Mouse (Mus musculus) thymus, postnatal 10 days (tissue): ENCODE results near the gene Odf3.

Experiments used
- DNase-seq, 2 experiments: peaks; one replicate each; pipeline ENCODE4 v3.0.0; 2021; ENCODE audit warnings: low spot score in 2 of 2

Odf3 gene

DNA sequence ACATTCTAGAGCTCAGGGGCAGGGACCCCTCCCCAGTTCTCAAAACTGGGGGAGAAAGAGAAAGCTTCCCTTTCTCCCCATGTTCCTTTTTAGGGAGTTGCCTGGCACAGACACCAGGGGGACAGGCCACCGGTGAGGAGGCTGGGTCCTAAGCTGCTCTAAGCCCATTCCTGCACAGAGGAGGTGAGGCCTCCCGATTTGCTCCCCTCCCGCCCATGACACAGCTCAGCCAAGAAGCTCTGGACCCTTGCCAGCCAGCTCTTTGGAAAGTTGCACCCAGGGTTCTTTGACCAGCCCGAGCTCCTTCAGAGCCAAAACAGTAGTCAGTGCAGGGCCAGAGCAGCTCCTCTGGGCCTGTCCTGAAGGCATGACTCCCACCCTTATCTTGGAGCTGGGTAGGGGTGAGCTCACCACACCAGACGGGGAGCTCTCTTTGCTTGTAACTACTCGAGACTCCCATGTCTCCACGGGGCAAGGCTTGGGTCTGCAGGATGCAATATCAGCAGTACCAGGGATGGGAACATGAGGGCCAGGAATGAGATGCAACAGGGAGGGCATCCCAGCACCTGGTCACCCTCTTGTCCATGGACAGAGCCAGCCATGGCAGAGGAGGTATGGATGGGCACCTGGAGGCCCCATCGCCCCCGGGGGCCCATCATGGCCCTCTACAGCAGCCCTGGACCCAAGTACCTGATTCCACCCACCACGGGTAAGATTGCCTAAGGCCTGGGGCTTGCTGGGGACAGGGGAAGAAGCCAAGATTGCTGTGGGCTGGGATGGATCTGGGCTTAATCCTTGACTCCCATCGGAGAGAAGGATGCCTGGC is at the start of gene Odf3:
Gene Odf3, plus strand, starts transcription at position 51 of the 826 bp plus-strand sequence.
- DNase-seq: no peak

DNA sequence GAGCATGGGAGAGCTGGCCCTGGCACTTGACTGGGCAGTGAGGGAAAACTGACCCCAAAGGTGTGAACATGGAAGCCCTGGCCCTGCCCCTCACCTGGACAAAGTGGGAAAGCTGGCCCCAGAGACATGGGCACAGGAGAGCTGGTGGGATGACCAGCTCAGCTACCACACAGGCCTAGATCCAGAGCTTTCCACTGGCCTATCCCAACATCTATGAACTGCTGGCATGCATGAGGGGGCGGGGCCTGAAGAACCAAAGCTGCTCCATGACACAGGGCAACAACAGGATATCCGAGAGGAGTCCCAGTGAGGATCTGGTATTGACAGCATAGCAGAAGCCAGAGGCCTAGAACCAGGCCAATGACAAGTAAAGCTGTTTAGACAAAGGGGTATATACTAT is 49.4 kb upstream of the Odf3 start:
- DNase-seq: no peak

DNA sequence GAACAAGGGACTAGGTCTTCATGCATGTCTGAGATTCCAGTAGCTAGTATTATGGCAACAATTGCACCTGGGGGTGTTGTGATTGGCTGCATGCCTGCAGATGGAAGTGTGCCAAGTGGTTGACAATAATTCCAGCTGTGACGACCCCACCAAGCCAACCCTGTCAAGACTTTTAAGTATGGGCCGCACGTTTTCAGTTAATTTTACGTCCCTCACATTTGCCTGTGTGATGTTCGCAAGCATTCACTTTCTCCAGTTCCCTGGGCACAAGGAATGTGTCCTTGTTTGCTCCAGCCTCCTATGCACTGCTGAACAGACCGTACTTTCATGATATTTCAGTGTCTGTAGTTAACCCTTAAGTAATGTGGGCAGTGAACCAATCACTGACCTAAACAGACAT is 45.0 kb upstream of the Odf3 start:
- no peak for DNase-seq

DNA sequence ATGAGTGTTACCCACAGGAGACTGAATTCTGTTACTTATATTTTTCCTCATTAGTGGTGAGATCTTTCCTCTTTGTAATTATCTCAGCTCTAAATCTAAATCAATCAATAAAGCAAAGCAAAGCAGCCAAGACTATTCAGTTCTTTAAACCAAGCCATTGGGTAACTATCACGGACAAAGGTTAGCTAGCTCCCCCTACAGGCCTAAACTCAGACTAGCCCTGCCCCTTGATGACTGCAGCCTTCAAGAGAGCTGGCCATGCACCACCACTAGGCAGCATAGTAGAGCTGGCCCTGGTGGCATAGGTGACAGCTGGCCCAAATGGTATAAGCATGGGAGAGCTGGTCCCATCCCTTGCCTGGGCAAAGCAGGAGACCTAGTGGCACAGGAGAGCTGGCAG is 41.9 kb upstream of the Odf3 start:
- peak; percentile 15 to 60 for DNase-seq

DNA sequence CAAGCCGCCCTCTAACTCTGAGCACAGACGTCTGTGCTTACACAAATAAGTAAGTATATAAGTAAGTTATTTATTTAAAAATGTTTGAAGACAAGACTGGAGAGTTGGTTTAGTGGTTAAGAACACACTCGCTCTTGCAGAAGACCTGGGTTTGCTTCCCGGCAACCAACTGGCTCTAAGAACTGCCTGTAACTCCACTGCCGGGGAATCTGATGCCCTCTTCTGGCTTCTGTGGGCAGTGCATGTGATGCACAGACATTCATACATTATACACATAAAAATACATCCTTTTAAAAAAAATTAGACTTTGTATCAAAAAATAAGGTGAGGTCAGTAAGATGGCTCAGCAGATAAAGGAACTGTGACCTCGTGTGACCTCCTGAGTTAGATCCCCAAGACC is 37.1 kb upstream of the Odf3 start:
- no peak for DNase-seq

DNA sequence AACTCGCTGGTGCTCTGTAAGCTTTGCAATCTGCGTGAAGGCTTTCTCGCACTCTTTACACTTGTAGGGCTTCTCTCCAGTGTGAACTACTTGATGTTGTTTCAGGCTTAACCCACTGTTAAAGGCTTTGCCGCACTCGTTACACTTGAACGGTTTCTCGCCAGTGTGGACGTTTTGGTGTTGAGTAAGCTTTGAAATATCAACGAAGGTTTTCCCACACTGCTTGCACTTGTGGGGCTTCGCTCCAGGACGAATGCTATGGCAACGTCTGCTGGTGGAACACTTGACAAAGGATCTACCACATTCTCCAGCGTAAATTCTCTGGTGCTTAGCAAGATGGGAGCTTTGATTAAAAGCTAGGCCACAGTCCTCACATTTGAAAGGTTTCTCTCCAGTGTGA is 35.9 kb upstream of the Odf3 start:
- no peak for DNase-seq

DNA sequence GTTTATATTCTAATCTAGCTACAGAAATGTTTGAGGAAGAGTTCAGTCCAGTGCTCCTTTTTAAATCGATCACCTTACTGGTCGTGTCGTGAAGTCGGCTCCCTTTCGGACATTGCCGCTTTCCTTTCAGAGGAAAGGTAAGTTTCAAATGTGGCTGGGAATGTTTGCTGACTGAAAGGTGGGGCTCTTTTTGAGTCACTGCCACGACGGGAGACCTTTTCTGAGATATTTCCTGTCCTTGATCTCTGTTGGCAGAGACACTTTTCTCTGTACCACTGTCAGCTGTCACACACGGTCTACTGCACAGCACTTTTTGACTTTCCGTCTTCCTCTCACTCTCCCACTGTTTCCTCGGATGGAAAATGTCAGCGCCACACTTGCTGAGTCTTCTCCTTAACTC is 34.8 kb upstream of the Odf3 start:
- no peak for DNase-seq

DNA sequence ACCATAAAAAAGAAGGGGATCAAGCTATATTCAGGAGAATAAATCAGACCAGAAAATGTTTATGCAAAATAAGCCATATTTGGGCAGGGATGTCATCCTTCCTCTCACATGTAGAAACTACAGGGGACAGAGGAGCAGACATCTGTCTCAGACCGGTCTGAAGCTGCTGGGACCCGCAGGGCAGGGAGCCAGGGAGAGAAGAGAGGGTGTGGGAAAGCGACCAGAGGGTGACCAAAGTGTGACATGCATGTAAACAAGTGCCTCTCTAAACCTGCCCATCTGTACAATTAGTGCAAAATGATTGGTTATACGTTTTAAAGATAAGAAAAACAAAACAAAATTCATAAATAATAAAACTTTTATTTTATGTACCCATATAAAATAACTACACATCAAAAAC is 27.4 kb upstream of the Odf3 start:
- no peak for DNase-seq

DNA sequence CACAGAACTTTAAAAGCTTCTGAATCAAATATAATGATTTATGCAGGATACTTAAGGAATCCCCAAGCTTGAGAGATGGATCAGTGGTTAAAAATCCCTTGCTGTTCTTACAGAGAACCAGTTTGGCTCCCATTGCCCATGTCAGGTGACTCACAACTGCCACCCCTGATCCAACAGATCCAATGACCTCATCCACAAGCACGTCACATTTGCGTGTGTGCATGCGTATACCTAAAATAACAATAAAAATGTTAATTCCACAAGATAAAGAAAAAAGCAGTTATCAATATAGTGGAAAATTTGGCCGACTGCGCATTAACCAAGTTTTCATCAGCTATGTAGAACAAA is 26.3 kb upstream of the Odf3 start:
- no peak for DNase-seq

DNA sequence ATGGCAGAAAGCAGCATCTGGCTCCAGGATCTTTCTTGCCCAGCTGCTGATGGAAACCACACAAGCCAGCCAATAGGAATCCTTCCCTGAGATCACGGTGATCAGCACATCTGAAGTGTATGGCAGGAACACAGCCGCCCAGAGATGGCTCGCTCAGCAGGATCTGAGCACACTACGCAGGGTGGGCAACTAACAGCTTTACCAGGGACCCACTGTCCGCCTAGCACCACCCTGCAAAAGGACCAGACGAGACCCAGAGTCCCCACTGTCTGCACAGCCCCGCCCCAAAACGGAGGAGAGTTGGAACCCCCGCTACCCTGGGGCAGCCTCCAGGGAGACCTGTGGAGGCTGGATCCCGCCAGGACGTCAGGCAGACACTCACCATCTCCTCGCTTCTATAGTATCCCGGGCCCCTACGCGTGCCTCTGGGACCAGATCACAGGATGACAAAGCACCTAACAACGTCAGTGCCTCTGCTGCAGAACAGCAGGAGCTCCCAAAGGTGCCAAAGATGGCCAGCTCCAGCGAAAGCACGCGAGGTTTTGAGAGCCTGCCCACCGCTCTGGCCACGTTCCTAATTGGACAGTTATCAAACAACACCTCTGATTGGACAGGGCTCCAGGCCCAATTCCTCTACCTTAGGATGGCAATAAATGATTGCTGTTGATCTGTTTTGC is 25.8 kb upstream of the Odf3 start, which contains the start of gene Zfp941:
Gene Zfp941, minus strand, starts transcription at position 526 of the 677 bp plus-strand sequence.
- DNase-seq: no peak

DNA sequence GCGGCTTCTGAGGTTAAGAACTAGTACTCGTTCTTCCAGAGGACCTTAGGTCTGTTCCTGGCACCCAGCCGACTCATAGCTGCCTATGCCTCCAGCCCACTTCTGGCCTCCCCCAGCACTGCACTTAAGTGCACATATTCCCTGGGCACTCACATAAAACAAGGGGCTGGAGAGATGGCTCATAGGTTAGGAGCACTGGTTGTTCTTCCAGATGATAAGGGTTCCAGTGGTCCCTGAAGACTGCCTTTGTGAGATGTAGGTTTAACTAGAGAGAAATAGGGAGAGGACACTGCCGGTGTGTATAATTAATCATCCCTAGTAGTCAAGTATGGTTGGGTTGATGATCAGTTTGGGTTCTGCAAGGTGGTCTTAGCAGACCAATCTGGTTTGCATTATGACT is 24.9 kb upstream of the Odf3 start:
- DNase-seq: no peak

DNA sequence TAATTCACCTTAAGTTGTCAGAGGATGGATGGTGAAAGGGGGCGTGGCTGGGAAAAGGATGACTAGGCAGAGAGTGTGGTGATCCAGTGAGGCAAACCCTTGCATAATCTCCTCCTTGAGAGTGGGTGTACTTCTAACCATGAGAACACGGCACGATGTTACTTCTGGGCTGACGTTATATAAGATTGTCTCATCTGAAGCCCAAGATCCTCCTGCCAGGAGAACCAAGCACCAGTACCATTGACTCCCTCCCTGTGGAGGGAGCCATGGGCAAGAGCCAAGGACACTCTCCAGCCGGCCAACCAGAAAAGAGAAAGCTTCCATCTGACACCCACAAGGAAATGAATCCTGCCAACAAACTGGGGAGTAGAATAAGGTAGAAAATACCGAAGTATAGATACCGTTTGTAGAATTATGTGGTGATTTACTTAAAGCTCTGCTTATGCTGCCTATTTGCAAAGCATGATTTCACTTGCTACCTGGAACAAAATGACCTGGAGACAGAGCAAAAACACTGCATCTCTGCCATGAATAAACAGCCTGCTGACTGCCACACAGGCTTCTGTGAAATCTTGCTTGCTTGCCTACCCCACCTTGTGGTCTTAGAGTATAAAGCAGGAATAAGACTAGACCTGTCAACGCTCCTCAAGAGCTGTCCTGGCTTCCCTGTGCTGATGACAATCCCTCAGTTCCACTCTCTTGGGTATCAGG is 19.3 kb upstream of the Odf3 start:
- no peak for DNase-seq

DNA sequence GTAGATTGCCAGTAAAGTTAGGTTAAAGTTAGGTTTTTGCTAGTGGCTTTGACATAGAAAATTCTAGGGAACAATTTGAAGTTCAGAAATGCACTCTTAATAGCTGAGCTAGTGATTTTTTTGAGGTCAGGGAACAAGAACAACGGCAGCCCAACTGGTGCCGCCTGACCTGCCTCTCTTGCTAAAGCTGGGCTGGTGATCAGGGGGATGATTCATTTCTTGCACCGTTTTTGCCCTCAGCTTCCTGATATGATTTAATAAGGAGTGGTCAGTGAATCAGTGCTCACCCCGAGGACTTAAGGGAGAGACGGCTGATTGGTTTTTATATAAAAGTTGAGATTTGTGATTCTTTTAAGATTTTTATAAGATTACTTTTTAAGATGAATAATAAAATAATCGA is 16.2 kb upstream of the Odf3 start:
- DNase-seq: no peak

DNA sequence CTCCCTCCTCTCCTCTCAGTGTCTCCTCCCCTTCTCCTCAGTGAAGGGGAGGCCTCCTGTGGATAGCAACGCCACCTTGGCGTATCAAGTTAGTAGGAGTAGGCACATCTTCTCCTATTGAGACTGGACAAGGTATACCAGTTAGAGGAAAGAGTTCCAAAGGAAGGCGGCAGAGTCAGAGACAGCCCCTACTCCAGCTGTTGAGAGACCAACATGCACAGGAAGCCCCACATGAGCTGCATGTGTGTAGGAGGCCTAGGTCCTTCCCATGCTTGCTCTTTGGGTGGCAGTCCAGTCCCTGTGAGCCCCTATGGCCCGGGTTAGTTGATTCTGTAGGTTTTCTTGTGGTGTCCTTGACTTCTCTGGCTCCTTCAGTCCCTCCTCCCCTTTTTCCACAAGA is 14.3 kb upstream of the Odf3 start:
- DNase-seq: no peak

DNA sequence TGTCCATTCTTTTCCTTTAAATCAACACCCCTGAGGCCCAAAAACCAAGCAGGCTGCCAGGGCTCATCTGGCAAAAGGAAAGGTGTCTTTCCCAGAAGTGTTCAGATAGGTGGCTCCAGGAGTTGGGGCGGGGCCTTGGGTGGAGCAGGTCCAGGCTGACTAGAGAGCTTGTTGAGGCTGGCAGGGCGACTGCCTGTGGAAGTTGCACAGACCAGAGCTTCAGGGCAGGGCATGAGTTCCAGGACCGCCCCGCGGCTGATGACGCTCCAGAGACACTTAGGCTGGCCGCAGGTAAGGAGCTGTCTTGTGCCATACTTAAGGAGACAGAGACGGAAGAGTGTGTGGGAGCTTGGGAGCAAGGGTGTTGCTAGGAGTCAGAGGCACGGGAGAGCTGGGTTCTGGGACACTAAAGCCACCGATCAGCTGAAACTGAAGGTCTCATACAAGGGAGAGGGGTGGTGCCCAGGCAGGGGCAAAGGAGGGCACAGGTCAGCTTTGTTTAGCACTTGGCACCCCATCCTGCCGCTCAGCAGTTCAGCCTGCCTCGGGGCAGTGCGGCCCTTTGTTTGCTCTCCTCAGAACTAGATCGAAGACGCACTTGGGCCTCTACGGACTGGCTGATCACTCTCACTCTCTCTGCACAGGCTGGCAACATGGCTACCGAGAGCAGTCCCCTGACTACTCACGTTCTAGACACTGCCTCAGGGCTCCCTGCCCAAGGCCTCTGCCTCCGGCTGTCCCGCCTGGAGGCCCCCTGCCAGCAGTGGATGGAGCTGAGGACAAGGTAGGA is 12.4 kb upstream of the Odf3 start, which contains the start of gene Urah:
Gene Urah, plus strand, starts transcription at position 51 of the 790 bp plus-strand sequence.
- no peak for DNase-seq

DNA sequence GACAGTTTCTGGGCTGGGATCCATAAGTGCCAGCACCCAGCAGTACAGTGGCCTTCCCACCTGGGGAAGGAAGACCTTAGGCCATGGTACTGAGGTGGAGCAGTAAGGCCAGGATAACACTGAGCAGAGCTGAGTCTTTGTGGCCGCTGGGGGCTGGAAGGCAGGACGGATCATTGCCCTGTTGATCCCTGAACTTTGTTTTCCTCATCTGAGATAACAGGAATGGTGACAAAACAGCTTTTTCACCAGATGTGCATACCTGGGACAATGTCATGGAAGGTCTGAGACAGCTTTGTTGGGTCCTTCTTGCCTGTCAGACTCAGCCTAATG is 11.9 kb upstream of the Odf3 start:
- DNase-seq: no peak

DNA sequence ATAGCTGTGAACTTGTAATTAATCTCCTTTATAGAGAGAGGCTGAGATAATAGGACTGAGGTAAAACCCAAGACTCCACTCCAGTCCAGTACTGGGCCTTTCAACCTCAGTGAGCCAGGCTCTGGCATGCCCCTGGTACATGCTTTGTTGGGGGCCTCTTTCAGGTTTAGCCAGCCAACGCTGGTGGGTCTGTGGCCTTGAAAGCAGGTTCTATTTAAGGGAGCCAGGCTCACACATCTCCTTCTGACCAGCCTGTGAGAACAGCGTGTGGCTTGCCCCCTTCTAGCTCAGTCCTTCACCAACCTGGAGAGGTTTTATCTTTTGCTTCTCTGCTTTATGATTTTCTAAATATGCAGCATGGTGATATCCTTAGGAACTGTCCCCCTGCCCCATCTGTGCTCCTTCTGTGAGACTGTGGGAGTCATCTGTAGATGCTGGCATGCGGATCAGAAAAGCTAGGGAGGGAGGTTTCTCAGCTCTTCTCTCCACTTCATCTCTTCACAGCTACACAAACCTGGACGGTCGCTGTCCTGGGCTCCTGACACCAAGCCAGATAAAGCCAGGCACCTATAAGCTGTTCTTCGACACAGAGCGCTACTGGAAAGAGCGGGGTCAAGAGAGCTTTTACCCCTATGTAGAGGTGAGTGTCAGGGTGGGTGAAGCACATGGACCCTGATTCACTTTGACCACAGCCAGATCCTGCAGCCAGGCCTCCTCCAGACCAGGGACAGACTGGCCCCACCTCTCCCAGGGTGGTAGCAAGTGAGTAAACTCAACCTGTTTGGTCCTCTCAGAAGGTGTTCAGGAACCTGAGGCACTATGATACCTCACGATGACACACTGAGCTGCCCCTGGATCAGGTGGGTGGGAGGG is 11.1 kb upstream of the Odf3 start:
- DNase-seq: no peak

DNA sequence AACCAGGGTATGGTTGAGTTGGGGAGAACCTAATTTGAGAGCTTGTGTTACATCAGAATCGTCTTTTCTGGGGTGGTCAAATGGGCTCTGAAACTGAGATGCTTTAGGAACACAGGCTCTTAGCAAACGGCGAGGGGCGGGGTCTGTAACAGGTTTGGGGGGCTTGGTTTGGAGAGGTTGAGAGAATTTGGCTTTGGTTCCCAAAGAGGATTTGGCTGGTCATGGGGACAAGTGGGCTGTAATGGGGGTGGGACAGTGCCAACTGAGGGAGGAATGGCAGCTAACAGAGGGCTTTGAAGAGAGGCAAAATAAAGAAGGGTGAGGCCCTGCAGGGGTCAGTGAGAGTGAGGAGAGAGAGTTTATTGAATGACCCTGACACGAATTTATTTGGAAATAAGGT is 8.0 kb upstream of the Odf3 start:
- no peak for DNase-seq

DNA sequence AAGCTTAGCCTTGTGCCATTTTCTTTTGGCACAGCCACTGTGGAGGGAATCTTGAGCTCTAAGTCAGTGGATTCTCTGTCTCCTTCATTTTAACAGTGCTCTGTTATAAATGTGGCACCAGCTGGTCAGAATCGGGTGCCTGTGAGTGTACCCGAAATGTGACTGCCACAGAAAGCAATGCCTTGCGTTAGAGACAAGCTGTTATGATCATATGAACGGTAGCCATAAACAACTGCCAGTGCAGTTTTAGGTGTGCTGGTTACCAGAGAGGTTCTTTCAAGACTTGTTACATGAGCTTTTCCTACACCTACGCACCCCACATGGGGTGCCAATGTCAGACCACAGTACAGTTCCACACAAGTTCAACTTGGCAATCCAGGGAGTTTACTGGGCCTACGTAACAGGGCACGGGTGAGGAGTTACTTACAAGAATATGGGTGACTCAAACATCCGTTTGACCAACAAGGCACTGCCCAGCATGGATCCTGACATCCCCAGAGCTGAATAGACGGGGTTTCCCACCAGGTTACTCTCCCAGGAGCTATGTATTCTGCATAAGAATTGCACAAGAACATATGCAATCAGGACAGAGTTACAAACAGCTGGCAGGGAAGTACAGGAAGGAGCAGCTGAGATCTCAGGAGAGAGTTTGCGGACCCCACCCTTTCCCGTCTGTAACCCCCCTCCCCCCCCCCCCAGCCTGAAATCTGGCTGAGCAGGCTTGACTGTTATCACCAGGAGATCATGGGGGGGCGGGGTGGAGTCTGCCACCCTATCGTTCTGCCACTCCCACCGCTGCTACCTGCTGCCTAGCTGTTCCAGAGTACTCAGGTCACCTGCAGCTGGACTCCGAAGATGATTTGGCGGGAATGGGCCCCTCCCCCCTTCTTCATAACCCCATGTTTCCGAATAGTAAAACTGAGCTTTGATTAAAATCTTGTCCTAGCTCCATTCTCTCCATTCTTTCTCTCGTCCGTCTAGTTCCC is 6.6 kb upstream of the Odf3 start:
- DNase-seq: no peak

DNA sequence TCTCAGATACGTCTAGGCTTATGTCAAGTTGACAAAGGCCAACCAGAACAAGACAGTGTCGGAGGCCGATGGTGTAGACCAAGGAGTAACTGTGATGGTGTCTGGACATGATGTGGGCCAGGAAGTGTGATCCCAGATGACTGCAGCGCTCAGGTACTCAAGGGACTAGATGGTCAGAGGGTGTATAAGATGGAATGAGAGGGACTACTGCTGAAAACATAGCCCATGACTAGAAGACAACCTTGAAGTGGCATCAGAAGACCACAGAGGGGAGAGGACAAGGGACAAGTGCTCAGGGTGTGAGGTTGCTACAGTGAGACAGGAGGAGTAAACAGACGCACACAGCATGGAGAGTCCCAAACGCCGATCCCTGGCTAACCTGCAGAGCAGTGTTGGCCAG is 3.8 kb upstream of the Odf3 start:
- no peak for DNase-seq
